Mouse (Mus musculus): Measurements from ENCODE around the gene Cacnb1.

DNA sequence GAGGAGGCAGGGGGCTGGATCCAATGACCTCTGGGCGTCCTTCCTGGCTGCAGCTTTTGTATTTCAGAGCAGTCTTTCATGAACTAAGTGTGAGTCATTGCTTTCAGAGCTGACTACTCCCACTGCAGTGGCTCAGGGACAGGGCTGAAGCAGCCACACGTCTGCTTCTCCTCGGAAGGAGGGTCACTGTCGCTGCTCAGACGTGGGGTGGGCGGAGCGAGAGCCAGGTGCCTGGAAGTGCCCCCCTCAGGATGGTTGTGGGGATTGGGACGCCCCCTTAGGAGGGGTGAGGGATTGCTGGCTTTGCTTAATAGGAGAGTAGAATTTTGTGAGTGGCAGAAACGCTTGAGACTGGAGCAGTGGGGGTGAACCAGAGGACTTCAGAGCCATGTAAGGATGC is 34.6 kb upstream of the Cacnb1 start:
- TF ChIP-seq POLR2A (IDR thresholded peaks at IDR 0.05; ENCODE audit: control insufficient read depth, low read depth, low read length) (no peak), CTCF (IDR thresholded peaks at IDR 0.05; ENCODE audit: control insufficient read depth, insufficient read depth, insufficient replicate concordance, low read depth, low read length) (no peak)

Measured in testis, adult 2 months (tissue).